Mouse (Mus musculus): ENCODE results near the gene Ces1d.

The Ces1d gene

GRCm38 (mm10) chr8:93132196-93132595 is 65.4 kb downstream of the Ces1d start:
- DNase-seq = no peak

GRCm38 (mm10) chr8:93131233-93131980 is 66.2 kb downstream of the Ces1d start, which contains the start of gene Ces1c:
Gene Ces1c, minus strand, starts transcription at chr8:93131283.
- no peak for DNase-seq

- no peak for DNase-seq
Observed at GRCm38 (mm10) chr8:93126476-93126875, 71.2 kb downstream of the Ces1d start.

- DNase-seq = no peak
Observed at GRCm38 (mm10) chr8:93122005-93122404, 75.6 kb downstream of the Ces1d start.

All from kidney, adult 11 months (tissue).